Mouse (Mus musculus): ENCODE measurements around the gene Kirrel3. TPM values are rescaled to one million over a fixed set of nuclear protein-coding genes. Genes with fewer than 3 reads are reported as not detected.

Kirrel3 gene
- polyA plus RNA-seq, 1 experiment from 2014 or later = 0.72 TPM

DNA sequence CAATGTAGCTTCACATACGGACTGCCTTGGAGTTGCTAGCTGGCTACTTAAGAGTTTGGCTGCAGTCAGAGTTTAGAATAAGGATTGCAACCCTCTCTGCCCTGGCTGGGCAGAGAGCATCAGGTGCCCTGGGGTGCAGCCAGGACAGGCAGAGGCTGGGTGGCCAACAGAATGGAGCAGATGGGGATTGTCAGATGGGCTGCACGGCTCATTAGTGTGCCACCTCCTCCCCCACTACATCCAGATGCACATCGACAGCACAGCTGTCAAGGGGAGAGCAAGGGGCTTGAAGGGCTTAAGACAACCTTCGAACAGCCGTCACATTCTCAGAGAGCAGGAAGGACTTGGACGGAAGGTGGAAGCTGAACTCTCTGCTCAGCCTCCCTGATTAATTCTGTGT lies 177.7 kb downstream of the Kirrel3 start:
- DNase-seq (ENCODE audit: low spot score) (no peak), ATAC-seq (no peak)
- Histone ChIP-seq H3K4me1 (ENCODE audit: insufficient read depth, low read depth, low read length) (no peaks in the 10 kb centered on the region), H3K9me3 (ENCODE audit: low read length) (no peaks in the 10 kb centered on the region), H3K4me3 (ENCODE audit: low read depth, low read length) (no peak overlapping the region), H3K27me3 (replicated peaks; ENCODE audit: insufficient read depth, low read length) (no peaks in the 10 kb centered on the region), H3K27ac (ENCODE audit: low read length) (no peak overlapping the region), H3K9ac (replicated peaks; ENCODE audit: low read depth) (no peak overlapping the region), H3K4me2 (replicated peaks; ENCODE audit: low read depth, low read length) (no peak overlapping the region), H3K36me3 (ENCODE audit: insufficient read depth, low read length) (no peaks in the 10 kb centered on the region)
- TF ChIP-seq CTCF (IDR thresholded peaks at IDR 0.05) = no peak
- TF ChIP-seq EP300 (IDR thresholded peaks at IDR 0.05) = no peak
- WGBS = 52% methylated on average over 6 of the region's 6 CpGs

DNA sequence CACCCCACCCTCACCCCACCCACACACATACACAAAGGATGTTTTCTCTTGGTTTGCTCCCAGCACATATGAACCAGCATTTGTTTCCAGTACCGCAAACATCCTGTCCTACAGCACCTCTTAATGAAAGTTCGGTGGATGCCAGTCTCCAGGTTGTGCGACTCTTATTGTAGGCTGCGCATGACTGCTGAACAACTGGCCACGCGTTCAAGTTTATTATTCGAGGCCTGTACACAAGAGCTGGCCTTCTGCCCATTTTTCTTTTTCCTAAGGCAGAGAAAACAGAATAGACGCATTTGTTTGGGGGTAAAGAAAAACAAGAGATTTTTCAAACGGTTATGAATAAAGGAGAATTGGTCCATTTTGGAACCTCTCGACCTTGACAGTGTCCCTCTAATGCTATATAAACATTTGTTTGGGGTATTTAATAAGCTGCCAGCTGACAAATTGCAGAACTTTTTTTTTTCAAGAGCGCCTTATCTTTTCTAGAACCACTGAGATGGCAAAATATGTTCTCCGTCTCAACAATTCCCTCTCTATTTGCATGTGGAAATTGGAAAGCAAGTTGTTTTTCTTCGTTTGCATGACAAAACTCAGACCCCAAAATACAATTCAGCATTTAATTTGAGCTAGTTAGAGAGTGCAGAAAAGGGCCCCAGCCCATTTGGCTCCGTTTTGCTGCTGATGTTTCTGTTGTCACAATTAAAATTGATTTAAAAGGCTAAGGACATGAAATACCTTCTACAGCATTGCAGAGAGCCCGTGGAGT lies 179.9 kb downstream of the Kirrel3 start:
- Histone ChIP-seq H3K4me3 (ENCODE audit: low read depth, low read length) (no peak overlapping the region), H3K27ac (ENCODE audit: low read length) (no peak overlapping the region), H3K4me1 (ENCODE audit: insufficient read depth, low read depth, low read length) (no peaks in the 10 kb centered on the region), H3K9ac (replicated peaks; ENCODE audit: low read depth) (no peak overlapping the region), H3K27me3 (replicated peaks; ENCODE audit: insufficient read depth, low read length) (no peaks in the 10 kb centered on the region), H3K9me3 (ENCODE audit: low read length) (no peaks in the 10 kb centered on the region), H3K36me3 (ENCODE audit: insufficient read depth, low read length) (no peaks in the 10 kb centered on the region), H3K4me2 (replicated peaks; ENCODE audit: low read depth, low read length) (no peak overlapping the region)
- WGBS = 54% methylated on average over 15 of the region's 15 CpGs
- ATAC-seq (no peak), DNase-seq (ENCODE audit: low spot score) (peak; percentile 27)
- TF ChIP-seq CTCF (IDR thresholded peaks at IDR 0.05) (no peak), EP300 (IDR thresholded peaks at IDR 0.05) (no peak)

GRCm38 (mm10) chr9:34667182-34667581 lies 181.5 kb downstream of the Kirrel3 start:
- H3K9me3 ChIP-seq (ENCODE audit: low read length) = no peaks in the 10 kb centered on the region
- H3K4me1 ChIP-seq (ENCODE audit: insufficient read depth, low read depth, low read length) = no peaks in the 10 kb centered on the region

DNA sequence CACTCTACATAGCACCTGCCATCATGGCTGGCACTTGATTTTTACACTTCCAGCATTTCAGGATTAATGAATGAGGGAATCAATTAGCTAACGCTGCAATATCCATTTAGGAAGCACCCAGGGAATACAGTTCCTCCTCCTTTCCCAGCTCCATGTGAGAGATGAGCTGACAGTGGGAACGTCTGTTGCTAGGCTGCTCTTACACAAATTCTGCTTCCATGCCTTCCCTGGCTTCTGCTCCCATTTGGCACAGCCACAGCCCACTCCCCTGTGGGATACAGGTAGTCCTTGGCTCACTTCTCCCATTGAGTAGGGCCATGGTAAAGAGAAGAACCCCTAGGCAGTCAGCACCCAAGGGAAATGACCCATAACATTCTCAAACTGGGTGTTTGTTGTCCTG lies 185.2 kb downstream of the Kirrel3 start:
- no peak overlapping the region for H3K4me3 ChIP-seq (ENCODE audit: low read depth, low read length)
- H3K36me3 ChIP-seq (ENCODE audit: insufficient read depth, low read length) = no peaks in the 10 kb centered on the region
- TF ChIP-seq CTCF (IDR thresholded peaks at IDR 0.05) (no peak), EP300 (IDR thresholded peaks at IDR 0.05) (no peak)
- no peak overlapping the region for H3K27ac ChIP-seq (ENCODE audit: low read length)
- ATAC-seq = no peak
- H3K4me1 ChIP-seq (ENCODE audit: insufficient read depth, low read depth, low read length) = no peaks in the 10 kb centered on the region
- no peak overlapping the region for H3K4me2 ChIP-seq (replicated peaks; ENCODE audit: low read depth, low read length)
- no peaks in the 10 kb centered on the region for H3K9me3 ChIP-seq (ENCODE audit: low read length)
- H3K9ac ChIP-seq (replicated peaks; ENCODE audit: low read depth) = no peak overlapping the region
- DNase-seq (ENCODE audit: low spot score) = no peak
- no peaks in the 10 kb centered on the region for H3K27me3 ChIP-seq (replicated peaks; ENCODE audit: insufficient read depth, low read length)
- WGBS = 77% methylated on average over 2 of the region's 2 CpGs

More at GRCm38 (mm10) chr9:34667182-34667581, 181.5 kb downstream of the Kirrel3 start:
- Histone ChIP-seq H3K4me2 (replicated peaks; ENCODE audit: low read depth, low read length) (no peak overlapping the region), H3K27me3 (replicated peaks; ENCODE audit: insufficient read depth, low read length) (no peaks in the 10 kb centered on the region), H3K9ac (replicated peaks; ENCODE audit: low read depth) (no peak overlapping the region), H3K36me3 (ENCODE audit: insufficient read depth, low read length) (no peaks in the 10 kb centered on the region), H3K27ac (ENCODE audit: low read length) (no peak overlapping the region), H3K4me3 (ENCODE audit: low read depth, low read length) (no peak overlapping the region)
- 47% methylated on average over 1 of the region's 1 CpGs for WGBS
- ATAC-seq (peak; percentile 50; the same call in 1 of the 2 replicates), DNase-seq (ENCODE audit: low spot score) (peak; percentile 51)
- TF ChIP-seq EP300 (IDR thresholded peaks at IDR 0.05) (no peak), CTCF (IDR thresholded peaks at IDR 0.05) (no peak)

GRCm38 (mm10) chr9:34686798-34687197 lies 201.1 kb downstream of the Kirrel3 start:
- no peak overlapping the region for H3K27ac ChIP-seq (ENCODE audit: low read length)
- no peaks in the 10 kb centered on the region for H3K36me3 ChIP-seq (ENCODE audit: insufficient read depth, low read length)
- no peak overlapping the region for H3K4me3 ChIP-seq (ENCODE audit: low read depth, low read length)
- no peaks in the 10 kb centered on the region for H3K4me1 ChIP-seq (ENCODE audit: insufficient read depth, low read depth, low read length)
- 85% methylated on average over 6 of the region's 6 CpGs for WGBS
- no peak for ATAC-seq
- no peak for TF ChIP-seq CTCF (IDR thresholded peaks at IDR 0.05)
- TF ChIP-seq EP300 (IDR thresholded peaks at IDR 0.05) = no peak
- no peak overlapping the region for H3K9ac ChIP-seq (replicated peaks; ENCODE audit: low read depth)
- no peak for DNase-seq (ENCODE audit: low spot score)
- no peaks in the 10 kb centered on the region for H3K27me3 ChIP-seq (replicated peaks; ENCODE audit: insufficient read depth, low read length)
- no peaks in the 10 kb centered on the region for H3K9me3 ChIP-seq (ENCODE audit: low read length)
- no peak overlapping the region for H3K4me2 ChIP-seq (replicated peaks; ENCODE audit: low read depth, low read length)

DNA sequence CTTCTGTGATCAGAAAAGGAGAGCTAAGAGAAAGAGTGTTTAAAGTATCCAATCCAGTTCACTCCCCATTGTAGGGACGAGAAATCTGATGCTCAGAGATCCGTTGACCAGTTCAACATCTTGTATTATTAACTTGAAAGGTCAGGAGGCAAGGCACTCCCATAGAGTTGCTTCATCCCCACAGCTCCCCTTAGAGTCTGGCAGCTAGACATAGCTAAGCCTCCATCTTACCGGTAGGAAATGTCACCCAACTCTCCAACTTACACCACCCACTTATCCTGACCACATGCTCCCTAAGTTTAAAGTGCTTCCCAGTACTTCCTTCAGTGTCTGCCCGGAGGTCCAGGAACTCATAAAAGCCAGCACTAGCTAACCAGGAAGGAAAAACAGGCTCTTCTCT lies 202.7 kb downstream of the Kirrel3 start:
- no peak overlapping the region for H3K4me3 ChIP-seq (ENCODE audit: low read depth, low read length)
- no peak overlapping the region for H3K27ac ChIP-seq (ENCODE audit: low read length)
- no peaks in the 10 kb centered on the region for H3K36me3 ChIP-seq (ENCODE audit: insufficient read depth, low read length)
- H3K4me1 ChIP-seq (ENCODE audit: insufficient read depth, low read depth, low read length) = no peaks in the 10 kb centered on the region
- H3K9me3 ChIP-seq (ENCODE audit: low read length) = no peaks in the 10 kb centered on the region
- WGBS = 35% methylated on average over 4 of the region's 4 CpGs
- no peak overlapping the region for H3K9ac ChIP-seq (replicated peaks; ENCODE audit: low read depth)
- DNase-seq (ENCODE audit: low spot score) (peak; percentile 12), ATAC-seq (peak; percentile 23; the same call in 1 of the 2 replicates)
- no peak for TF ChIP-seq EP300 (IDR thresholded peaks at IDR 0.05)
- no peak for TF ChIP-seq CTCF (IDR thresholded peaks at IDR 0.05)
- no peak overlapping the region for H3K4me2 ChIP-seq (replicated peaks; ENCODE audit: low read depth, low read length)
- H3K27me3 ChIP-seq (replicated peaks; ENCODE audit: insufficient read depth, low read length) = no peaks in the 10 kb centered on the region

Data from lung, postnatal 0 days (tissue).